Mouse (Mus musculus) midbrain, embryonic 14.5 days (tissue): Measurements from ENCODE around the gene Hsd17b12. TPM values are rescaled to one million over a fixed set of nuclear protein-coding genes. Genes with fewer than 3 reads are reported as not detected.

Experiments used
- ATAC-seq: fragments of 200-750 bp; cut with Nextera tagmentation; 2 replicates; pipeline ENCODE4 v1.8.0; 2017; ENCODE audit warnings: moderate number of reproducible peaks, moderate library complexity; ENCODE audit not compliant: low FRiP score, low TSS enrichment
- DNase-seq: peaks from one replicate; pipeline ENCODE4 v3.0.0-alpha.2; 2015
- H3K27ac ChIP-seq: fragments of 300-500 bp; sonication (generic); replicated peaks from 2 replicates; pipeline ENCODE4 v1.5.1; 2014; ENCODE audit warnings: mild to moderate bottlenecking, low read depth, low read length, moderate library complexity
- H3K27me3 ChIP-seq: fragments of 300-500 bp; sonication (generic); 2 replicates; pipeline ENCODE4 v1.6.1; 2014; ENCODE audit warnings: low read length, control low read depth, mixed read lengths; ENCODE audit not compliant: control insufficient read depth, insufficient read depth
- H3K36me3 ChIP-seq: fragments of 300-500 bp; sonication (generic); 2 replicates; pipeline ENCODE4 v1.6.1; 2014; ENCODE audit warnings: low read length, control low read depth; ENCODE audit not compliant: control insufficient read depth, insufficient read depth
- H3K4me1 ChIP-seq: fragments of 300-500 bp; sonication (generic); 2 replicates; pipeline ENCODE4 v1.6.1; 2014; ENCODE audit warnings: mild to moderate bottlenecking, antibody characterized with exemption, low read length, control low read depth; ENCODE audit not compliant: control insufficient read depth, insufficient read depth
- H3K4me2 ChIP-seq: fragments of 300-500 bp; sonication (generic); 2 replicates; pipeline ENCODE4 v1.6.1; 2014; ENCODE audit warnings: mild to moderate bottlenecking, low read length, moderate library complexity
- H3K4me3 ChIP-seq: fragments of 300-500 bp; sonication (generic); replicated peaks from 2 replicates; pipeline ENCODE4 v1.5.1; 2014; ENCODE audit warnings: low read depth, low read length
- H3K9ac ChIP-seq: fragments of 300-500 bp; sonication (generic); replicated peaks from 2 replicates; pipeline ENCODE4 v1.6.1; 2014; ENCODE audit warnings: mild to moderate bottlenecking, low read length, moderate library complexity
- H3K9me3 ChIP-seq: fragments of 300-500 bp; sonication (generic); 2 replicates; pipeline ENCODE4 v1.6.1; 2016; ENCODE audit warnings: low read length, control low read depth, mixed read lengths; ENCODE audit not compliant: control insufficient read depth
- WGBS: fragments of 180-500 bp; shearing (Covaris S2); extraction: QIAGEN DNeasy Blood & Tissue Kit; methylation state at CpG from one replicate; pipeline ENCODE4 v1.1.7; 2014; 5-methylcytosine and 5-hydroxymethylcytosine counted together
- polyA plus RNA-seq: library from polyadenylated mRNA; unstranded; fragments of >200 nt; fragmentation: Nextera tagmentation; extraction: Ambion mirVana; gene quantifications from 2 replicates; pipeline ENCODE4 v1.2.1, GENCODE M21; 2014

Hsd17b12 gene
- polyA plus RNA-seq, 1 experiment from 2014 or later = 145 TPM

- no peaks in the 10 kb centered on the region for H3K27me3 ChIP-seq
- 49% methylated on average over 2 of the region's 2 CpGs for WGBS
- no peaks in the 10 kb centered on the region for H3K9me3 ChIP-seq
- ATAC-seq = no peak
- no peak overlapping the region for H3K4me3 ChIP-seq
- no peak for DNase-seq
- no peaks in the 10 kb centered on the region for H3K36me3 ChIP-seq
- H3K4me2 ChIP-seq = no peak overlapping the region
- H3K9ac ChIP-seq = no peak overlapping the region
- H3K4me1 ChIP-seq = peaks cover 5% of the 10 kb centered on the region; the same call in 1 of the 2 replicates
- H3K27ac ChIP-seq = no peak overlapping the region
These were observed 5.4 kb upstream of the Hsd17b12 start for GRCm38 (mm10) chr2:94163207-94163606.

- Histone ChIP-seq H3K27ac (no peak overlapping the region), H3K9ac (no peak overlapping the region), H3K4me3 (no peak overlapping the region), H3K27me3 (no peaks in the 10 kb centered on the region), H3K36me3 (no peaks in the 10 kb centered on the region), H3K9me3 (no peaks in the 10 kb centered on the region), H3K4me1 (peaks cover 5% of the 10 kb centered on the region; the same call in 1 of the 2 replicates), H3K4me2 (no peak overlapping the region)
- DNase-seq (no peak), ATAC-seq (no peak)
- 74% methylated on average over 6 of the region's 6 CpGs for WGBS
These were observed 4.4 kb upstream of the Hsd17b12 start for GRCm38 (mm10) chr2:94162141-94162540.

GRCm38 (mm10) chr2:94158520-94158884, 738 bp upstream of the Hsd17b12 start:
- ATAC-seq (no peak), DNase-seq (no peak)
- WGBS = 24% methylated on average over 4 of the region's 4 CpGs
- no peaks in the 10 kb centered on the region for H3K36me3 ChIP-seq
- H3K9me3 ChIP-seq = no peaks in the 10 kb centered on the region
- peak overlapping the region; percentile 53 for H3K27ac ChIP-seq
- no peaks in the 10 kb centered on the region for H3K27me3 ChIP-seq
- H3K4me1 ChIP-seq = peaks cover 21% of the 10 kb centered on the region; the same call in 1 of the 2 replicates
- H3K4me2 ChIP-seq = peak overlapping the region; percentile 60
- no peak overlapping the region for H3K9ac ChIP-seq
- peak overlapping the region; percentile 38 for H3K4me3 ChIP-seq

- Histone ChIP-seq H3K4me1 (peaks cover 21% of the 10 kb centered on the region; the same call in 1 of the 2 replicates), H3K4me2 (peak overlapping the region; percentile 72), H3K9me3 (no peaks in the 10 kb centered on the region), H3K36me3 (no peaks in the 10 kb centered on the region), H3K4me3 (peak overlapping the region; percentile 93), H3K27ac (peak overlapping the region; percentile 91), H3K9ac (peak overlapping the region; percentile 84), H3K27me3 (no peaks in the 10 kb centered on the region)
- DNase-seq (peak; percentile 20), ATAC-seq (no peak)
- WGBS = under 1% methylated on average over 10 of the region's 10 CpGs
These were observed 713 bp downstream of the Hsd17b12 start for GRCm38 (mm10) chr2:94157051-94157450.

GRCm38 (mm10) chr2:94145146-94145542, 12.6 kb downstream of the Hsd17b12 start:
- DNase-seq (no peak), ATAC-seq (no peak)
- Histone ChIP-seq H3K27ac (no peak overlapping the region), H3K4me2 (no peak overlapping the region), H3K27me3 (no peaks in the 10 kb centered on the region), H3K9me3 (no peaks in the 10 kb centered on the region), H3K9ac (no peak overlapping the region), H3K4me1 (no peaks in the 10 kb centered on the region), H3K4me3 (no peak overlapping the region), H3K36me3 (no peaks in the 10 kb centered on the region)
- WGBS = 80% methylated on average over 2 of the region's 2 CpGs

GRCm38 (mm10) chr2:94144520-94145145, 13.1 kb downstream of the Hsd17b12 start:
- no peaks in the 10 kb centered on the region for H3K4me1 ChIP-seq
- H3K27ac ChIP-seq = no peak overlapping the region
- 97% methylated on average over 7 of the region's 7 CpGs for WGBS
- no peak overlapping the region for H3K4me3 ChIP-seq
- no peaks in the 10 kb centered on the region for H3K27me3 ChIP-seq
- H3K36me3 ChIP-seq = no peaks in the 10 kb centered on the region
- no peaks in the 10 kb centered on the region for H3K9me3 ChIP-seq
- H3K4me2 ChIP-seq = no peak overlapping the region
- ATAC-seq (no peak), DNase-seq (no peak)
- no peak overlapping the region for H3K9ac ChIP-seq

GRCm38 (mm10) chr2:94141293-94141692, 16.5 kb downstream of the Hsd17b12 start:
- H3K4me1 ChIP-seq = no peaks in the 10 kb centered on the region
- no peaks in the 10 kb centered on the region for H3K27me3 ChIP-seq
- H3K9me3 ChIP-seq = no peaks in the 10 kb centered on the region
- DNase-seq = no peak
- no peak overlapping the region for H3K9ac ChIP-seq
- no peak overlapping the region for H3K4me2 ChIP-seq
- no peak for ATAC-seq
- H3K4me3 ChIP-seq = no peak overlapping the region
- H3K27ac ChIP-seq = no peak overlapping the region
- H3K36me3 ChIP-seq = no peaks in the 10 kb centered on the region
- 77% methylated on average over 3 of the region's 3 CpGs for WGBS

- H3K36me3 ChIP-seq = no peaks in the 10 kb centered on the region
- H3K9me3 ChIP-seq = no peaks in the 10 kb centered on the region
- 85% methylated on average over 3 of the region's 3 CpGs for WGBS
- no peak overlapping the region for H3K4me3 ChIP-seq
- no peak overlapping the region for H3K9ac ChIP-seq
- no peak overlapping the region for H3K4me2 ChIP-seq
- no peaks in the 10 kb centered on the region for H3K4me1 ChIP-seq
- no peak for ATAC-seq
- H3K27ac ChIP-seq = no peak overlapping the region
- H3K27me3 ChIP-seq = no peaks in the 10 kb centered on the region
- DNase-seq = peak; percentile 51
These were observed 19.0 kb downstream of the Hsd17b12 start for GRCm38 (mm10) chr2:94138469-94139390.
